Mouse (Mus musculus) brain, embryonic 14.5 days (tissue): ENCODE measurements around the gene Crtac1.

Experiments
- CTCF ChIP-seq: fragments of 200-500 bp; IDR thresholded peaks from 2 replicates; pipeline ENCODE4 v1.5.1; 2012; ENCODE audit warnings: inconsistent platforms, mild to moderate bottlenecking, moderate library complexity, borderline replicate concordance; ENCODE audit not compliant: insufficient read depth, insufficient read length; ENCODE audit errors: extremely low read depth
- POLR2A ChIP-seq: fragments of 200-500 bp; IDR thresholded peaks from 2 replicates; pipeline ENCODE4 v1.6.1; 2012; ENCODE audit warnings: mild to moderate bottlenecking, inconsistent platforms, borderline replicate concordance; ENCODE audit not compliant: poor library complexity, insufficient read depth, insufficient read length, severe bottlenecking; ENCODE audit errors: extremely low read depth

GRCm38 (mm10) chr19:42393920-42394319 lies 37.7 kb downstream of the Crtac1 start:
- TF ChIP-seq POLR2A, result no peak
- no peak for TF ChIP-seq CTCF
